10 mouse cellular contexts compared by ENCODE assay signal in genomic region chr7:99410315-99410714, GRCm38 (mm10). TPM values are rescaled to one million over a fixed set of nuclear protein-coding genes. Genes with fewer than 3 reads are reported as not detected.
A peak's percentile ranks its signal among the peaks of the same experiment; 100 is the strongest.
DNase-seq lines count a peak whose midpoint lies in the region; ATAC-seq lines count a peak whose summit lies in the region.
"Had no signal": no experiment of that assay in that cellular context is flagged by ENCODE, and none has a peak within 500 bp of the region (broad histone marks: within the 10 kb centered on the region; RNA-seq: fewer than 3 reads in every experiment).

No protein-coding gene starts in this region.

- no peaks in the 10 kb centered on the region for H3K9me3 ChIP-seq in midbrain, embryonic 16.5 days (replicated peaks; ENCODE audit: control insufficient read depth, low read length, poor library complexity, severe bottlenecking)
- no peaks in the 10 kb centered on the region for H3K9me3 ChIP-seq in midbrain, embryonic 11.5 days (ENCODE audit: control insufficient read depth, low read length)
- H3K9me3 ChIP-seq in intestine, embryonic 15.5 days: no peaks in the 10 kb centered on the region

- no peak overlapping the region for H3K4me2 ChIP-seq in midbrain, embryonic 16.5 days (ENCODE audit: low read length)
- H3K4me2 ChIP-seq in midbrain, embryonic 11.5 days: no peak overlapping the region
- no peak overlapping the region for H3K4me2 ChIP-seq in intestine, embryonic 15.5 days (replicated peaks)

- peak; percentile 96 for DNase-seq in heart, adult 11 months
- DNase-seq in heart, postnatal 36 days: no peak
- DNase-seq in midbrain, embryonic 11.5 days (ENCODE audit: low spot score, missing footprints): no peak
- DNase-seq in spleen, adult 12 weeks (ENCODE audit: low spot score): no peak
- no peak for DNase-seq in embryo, embryonic 10 days (ENCODE audit: low spot score)
- DNase-seq in layer of hippocampus, postnatal 25 days (ENCODE audit: extremely low spot score in 1 of 2, low spot score in 1 of 2): no peak

- H3K4me1 ChIP-seq in midbrain, embryonic 16.5 days (ENCODE audit: control insufficient read depth, insufficient read depth, low read length): no peaks in the 10 kb centered on the region
- peaks cover 5% of the 10 kb centered on the region; the same call in 1 of the 2 replicates for H3K4me1 ChIP-seq in midbrain, embryonic 11.5 days (ENCODE audit: control insufficient read depth, insufficient read depth, low read length)
- H3K4me1 ChIP-seq in intestine, embryonic 15.5 days (replicated peaks): peaks cover 18% of the 10 kb centered on the region

- H3K27me3 ChIP-seq in midbrain, embryonic 16.5 days (ENCODE audit: control insufficient read depth, insufficient read depth, low read depth, low read length): no peaks in the 10 kb centered on the region
- no peaks in the 10 kb centered on the region for H3K27me3 ChIP-seq in midbrain, embryonic 11.5 days (ENCODE audit: control insufficient read depth, insufficient read depth, low read length)
- no peaks in the 10 kb centered on the region for H3K27me3 ChIP-seq in intestine, embryonic 15.5 days (replicated peaks)

- no peak overlapping the region for H3K9ac ChIP-seq in midbrain, embryonic 16.5 days (ENCODE audit: low read depth, low read length)
- H3K9ac ChIP-seq in midbrain, embryonic 11.5 days (ENCODE audit: low read length): no peak overlapping the region
- no peak overlapping the region for H3K9ac ChIP-seq in intestine, embryonic 15.5 days

- ATAC-seq in midbrain, embryonic 16.5 days: no peak
- ATAC-seq in midbrain, embryonic 11.5 days (ENCODE audit: low FRiP score): no peak
- ATAC-seq in intestine, embryonic 15.5 days: peak; percentile 19; the same call in 1 of the 2 replicates

- peak overlapping the region; percentile 25; the same call in 1 of the 2 replicates for H3K27ac ChIP-seq in midbrain, embryonic 16.5 days (ENCODE audit: low read length)
- no peak overlapping the region for H3K27ac ChIP-seq in midbrain, embryonic 11.5 days (ENCODE audit: low read depth, low read length)
- H3K27ac ChIP-seq in intestine, embryonic 15.5 days: peak overlapping the region; percentile 66; the same call in 1 of the 2 replicates
- H3K27ac ChIP-seq: macrophage had no signal

- 85% methylated on average over 9 of the region's 9 CpGs for WGBS in midbrain, embryonic 16.5 days
- 88% methylated on average over 9 of the region's 9 CpGs for WGBS in midbrain, embryonic 11.5 days
- WGBS in intestine, embryonic 15.5 days: 65% methylated on average over 9 of the region's 9 CpGs

- no peak overlapping the region for H3K4me3 ChIP-seq in midbrain, embryonic 16.5 days (ENCODE audit: low read depth, low read length)
- H3K4me3 ChIP-seq in midbrain, embryonic 11.5 days (ENCODE audit: low read depth, low read length): no peak overlapping the region
- H3K4me3 ChIP-seq in intestine, embryonic 15.5 days (replicated peaks): no peak overlapping the region

- intact Hi-C loops in heart, postnatal 36 days (cut with DNase I): loop anchor here (2.0 kb wide), 1 partner anchor 28 kb away; no protein-coding TSS in a partner anchor

- H3K36me3 ChIP-seq in midbrain, embryonic 16.5 days (ENCODE audit: control insufficient read depth, insufficient read depth, low read length): 0 out of 2 replicates have a peak, but pooled peaks cover 3% of the 10 kb centered on the region
- H3K36me3 ChIP-seq in midbrain, embryonic 11.5 days (ENCODE audit: control insufficient read depth, insufficient read depth, low read length): no peaks in the 10 kb centered on the region
- H3K36me3 ChIP-seq in intestine, embryonic 15.5 days: no peaks in the 10 kb centered on the region

RNA-seq across cellular contexts. Expression of gene Gdpd5, which starts 29.1 kb away (rescaled TPM):
- 10 to 100 TPM; 22.6 to 23.2 TPM for total RNA-seq in heart, postnatal 36 days (2021)
- polyA plus RNA-seq in midbrain, embryonic 16.5 days (2015; fragmentation: Nextera tagmentation; extraction: Ambion mirVana): 45.0 and 55.6 TPM in 2 replicates
- 16.2 and 16.7 TPM in 2 replicates for polyA plus RNA-seq in midbrain, embryonic 11.5 days (2014; fragmentation: Nextera tagmentation; extraction: Ambion mirVana)
- polyA plus RNA-seq in intestine, embryonic 15.5 days (2015; fragmentation: Nextera tagmentation; extraction: Ambion mirVana): 15.4 and 15.9 TPM in 2 replicates
- total RNA-seq in layer of hippocampus, postnatal 25 days (2021): 10 to 100 TPM; 20.3 to 26.2 TPM

RNA-seq across cellular contexts. Expression of gene Klhl35, which starts 55.5 kb away (rescaled TPM):
- total RNA-seq in heart, postnatal 36 days (2021): not detected
- polyA plus RNA-seq in midbrain, embryonic 16.5 days (2015; fragmentation: Nextera tagmentation; extraction: Ambion mirVana): 2.5 and 2.9 TPM in 2 replicates
- polyA plus RNA-seq in midbrain, embryonic 11.5 days (2014; fragmentation: Nextera tagmentation; extraction: Ambion mirVana): 22.5 and 22.9 TPM in 2 replicates
- 0.49 and 0.62 TPM in 2 replicates for polyA plus RNA-seq in intestine, embryonic 15.5 days (2015; fragmentation: Nextera tagmentation; extraction: Ambion mirVana)
- 1 to 10 TPM; 2.2 to 3.5 TPM for total RNA-seq in layer of hippocampus, postnatal 25 days (2021)
- total RNA-seq: MEL had no signal
- polyA plus RNA-seq: macrophage had no signal

RNA-seq across cellular contexts. Expression of gene Serpinh1, which starts 57.3 kb away (rescaled TPM):
- total RNA-seq in heart, postnatal 36 days (2021): 100 to 1,000 TPM; 241 to 339 TPM
- polyA plus RNA-seq in midbrain, embryonic 16.5 days (2015; fragmentation: Nextera tagmentation; extraction: Ambion mirVana): 185 and 203 TPM in 2 replicates
- 202 and 210 TPM in 2 replicates for polyA plus RNA-seq in midbrain, embryonic 11.5 days (2014; fragmentation: Nextera tagmentation; extraction: Ambion mirVana)
- 1,021 and 1,056 TPM in 2 replicates for polyA plus RNA-seq in intestine, embryonic 15.5 days (2015; fragmentation: Nextera tagmentation; extraction: Ambion mirVana)
- 10 to 100 TPM; 29.1 to 30.3 TPM for total RNA-seq in layer of hippocampus, postnatal 25 days (2021)
- total RNA-seq: MEL had no signal
